Mouse (Mus musculus): ENCODE measurements around the gene Josd1.
A peak's percentile ranks its signal among the peaks of the same experiment; 100 is the strongest.

Gene Josd1

DNA sequence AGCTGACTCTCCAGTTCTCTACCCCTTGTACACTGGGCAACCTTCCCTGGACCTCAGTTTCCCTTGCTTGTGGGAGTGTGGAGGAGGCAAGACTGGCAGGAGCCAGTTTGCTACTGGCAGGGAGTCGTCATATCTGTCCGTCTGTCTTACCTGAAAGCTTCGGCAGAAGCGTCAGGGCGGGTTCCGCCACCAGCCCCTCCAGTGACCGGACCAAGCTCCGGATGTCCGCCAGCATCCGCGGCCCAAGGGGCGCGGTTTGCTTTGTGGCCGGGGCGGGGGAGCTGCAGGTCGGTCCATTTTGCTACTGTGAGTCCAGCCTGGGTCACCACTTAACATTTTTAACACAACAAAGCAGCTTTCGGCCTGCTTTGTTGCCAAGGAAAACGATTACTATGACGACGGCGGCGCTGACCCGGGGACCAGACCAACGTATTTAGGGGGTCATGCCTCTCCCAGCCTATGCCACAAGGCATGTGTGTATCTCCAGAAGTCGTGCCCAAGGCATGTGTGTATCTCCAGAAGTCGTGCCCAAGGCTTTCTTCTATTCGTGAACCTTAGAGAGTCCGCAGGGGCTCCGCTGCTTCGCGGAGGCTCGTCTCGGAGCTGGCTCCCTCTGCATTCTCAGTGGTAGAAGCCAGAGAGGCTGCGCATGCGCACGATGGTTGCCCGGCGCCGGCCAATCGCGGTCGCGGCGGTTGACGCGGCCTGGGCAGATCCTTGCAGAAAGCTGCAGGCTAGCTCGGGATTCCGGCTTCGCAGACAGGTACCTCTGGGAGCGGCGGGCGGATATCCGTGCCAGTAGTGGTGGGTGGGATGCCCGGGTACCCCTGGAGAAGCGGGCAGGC is 29.0 kb downstream of the Josd1 start, which contains the start of the genes Fam227a and Cby1:
Gene Fam227a (minus strand): TSS at position 426 of the 845 bp plus-strand sequence.
Gene Cby1 (plus strand): TSS at position 669 of the 845 bp plus-strand sequence.
- DNase-seq (ENCODE audit: low spot score in 2 of 2): peak; percentile 93 to 94

DNA sequence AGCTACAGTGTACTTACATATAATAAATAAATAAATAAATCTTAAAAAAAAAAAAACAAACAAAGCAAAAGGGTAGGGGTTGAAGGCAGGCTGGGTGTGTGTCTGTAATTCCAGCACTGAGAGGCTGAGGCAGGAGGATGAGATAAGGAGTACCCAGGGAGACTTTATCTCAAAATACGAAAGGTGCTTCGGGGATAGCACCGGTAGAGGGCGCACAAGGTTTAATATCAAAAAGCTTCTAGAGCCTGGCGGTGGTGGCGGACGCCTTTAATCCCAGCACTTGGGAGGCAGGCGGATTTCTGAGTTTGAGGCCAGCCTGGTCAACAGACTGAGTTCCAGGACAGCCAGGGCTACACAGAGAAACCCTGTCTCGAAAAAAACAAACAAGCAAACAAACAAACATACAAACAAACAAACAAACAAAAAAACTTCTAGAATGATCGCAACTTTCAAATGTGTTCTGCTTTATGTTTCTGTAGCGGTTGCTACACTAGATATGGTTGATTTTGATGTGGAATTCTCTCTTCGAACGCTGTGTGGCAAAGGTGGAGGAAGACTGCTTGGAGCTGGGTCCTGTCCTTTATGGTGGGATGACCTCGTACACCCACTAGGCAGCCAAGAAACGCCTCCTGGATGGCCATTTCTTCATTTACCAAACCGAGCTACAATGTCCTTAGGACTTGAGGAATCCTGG is 29.7 kb downstream of the Josd1 start:
- DNase-seq (ENCODE audit: low spot score in 2 of 2): peak; percentile 60 to 81

DNA sequence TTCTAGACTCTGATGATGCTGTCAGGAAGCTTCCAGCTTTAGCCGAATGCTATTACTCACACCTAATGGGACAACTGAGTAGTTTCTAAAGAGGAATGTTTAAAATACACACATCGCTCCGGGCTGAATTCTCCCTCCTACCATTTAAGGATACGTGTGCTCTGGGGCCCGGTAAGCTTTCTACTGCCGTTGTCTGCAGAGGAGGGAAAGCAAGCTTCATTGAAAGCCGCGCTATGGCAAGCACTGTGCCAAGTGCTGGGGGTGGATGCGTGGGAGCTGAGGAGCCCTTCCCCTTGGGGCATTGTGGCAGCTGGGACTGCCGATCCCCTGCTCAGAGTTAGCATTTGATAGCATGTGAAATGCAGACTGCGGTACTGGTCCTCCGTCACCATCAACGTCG is 31.3 kb downstream of the Josd1 start:
- no peak for DNase-seq (ENCODE audit: low spot score in 2 of 2)

DNA sequence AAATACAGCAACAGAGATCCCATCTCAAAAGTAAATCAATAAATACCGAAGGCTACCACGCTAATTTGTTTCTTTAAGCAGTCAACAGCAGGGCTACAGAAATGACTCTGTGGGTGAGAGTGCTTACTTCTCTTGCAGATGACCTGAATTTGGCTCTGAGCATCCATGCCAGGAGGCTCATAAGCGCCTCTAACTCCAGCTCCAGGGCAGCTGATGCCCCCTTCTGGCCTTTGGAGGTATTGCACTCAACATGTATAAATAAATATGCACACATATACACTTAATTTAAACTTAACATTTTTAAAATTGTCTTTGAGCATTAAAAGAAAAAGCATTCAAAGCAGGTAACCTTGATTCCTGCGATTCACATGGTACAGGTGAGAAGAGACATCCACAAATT is 36.2 kb downstream of the Josd1 start:
- DNase-seq (ENCODE audit: low spot score in 2 of 2): no peak

DNA sequence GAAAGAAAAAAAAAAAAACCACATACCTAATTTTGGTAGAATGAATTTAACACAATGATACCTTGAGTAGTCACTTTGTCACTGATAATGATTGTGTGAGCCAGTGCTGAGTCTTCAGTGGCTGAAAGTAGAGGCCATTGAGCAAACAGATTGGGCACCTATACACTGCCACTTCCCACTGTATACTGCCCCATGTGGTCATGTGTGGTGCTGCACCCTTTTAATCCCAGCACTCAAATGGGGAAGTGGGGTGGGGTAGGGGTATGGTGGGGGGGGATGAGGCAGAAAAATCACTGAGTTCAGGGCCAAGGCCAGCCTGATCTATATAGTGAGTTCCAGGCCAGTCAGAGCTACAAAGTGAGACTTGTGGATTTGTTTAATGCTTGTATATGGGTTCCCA is 37.1 kb downstream of the Josd1 start:
- no peak for DNase-seq (ENCODE audit: low spot score in 2 of 2)

DNA sequence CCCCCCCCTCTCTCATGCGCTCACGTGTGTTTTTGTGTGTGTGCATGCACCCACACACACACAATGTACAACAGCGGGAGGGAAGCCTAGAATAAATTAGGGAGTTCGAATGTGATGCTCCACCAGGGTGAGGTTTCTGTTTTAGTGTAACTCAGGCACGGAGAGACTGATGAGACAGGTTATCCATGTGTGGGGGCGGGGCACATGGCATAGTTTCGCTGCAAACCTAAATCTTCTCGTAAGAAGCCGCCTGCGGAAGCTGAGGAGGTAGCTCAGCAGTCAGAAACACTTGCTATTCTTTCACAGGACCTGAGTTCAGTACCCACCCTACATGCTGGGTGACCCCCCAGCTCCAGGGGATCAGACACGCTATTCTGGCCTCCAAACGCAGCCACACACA is 39.6 kb downstream of the Josd1 start:
- no peak for DNase-seq (ENCODE audit: low spot score in 2 of 2)

DNA sequence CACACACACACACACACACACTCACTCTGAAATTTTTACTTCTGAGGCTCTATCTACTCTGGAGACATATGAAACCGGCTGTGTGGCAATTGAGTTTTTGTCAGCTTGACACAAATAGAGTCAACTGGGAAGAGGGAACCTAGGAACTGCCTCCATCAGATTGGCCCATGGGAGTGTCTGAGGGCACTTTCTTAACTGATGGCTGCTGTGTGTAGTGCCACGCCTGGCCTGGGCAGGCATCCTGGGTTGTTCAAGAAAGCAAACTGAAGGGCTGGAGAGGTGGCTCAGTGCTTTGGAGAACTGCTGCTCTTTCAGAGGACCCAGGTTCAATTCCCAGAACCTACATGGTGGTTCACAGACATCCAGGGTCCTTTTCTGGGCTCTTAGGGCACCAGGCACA is 42.2 kb downstream of the Josd1 start:
- DNase-seq (ENCODE audit: low spot score in 2 of 2): no peak

DNA sequence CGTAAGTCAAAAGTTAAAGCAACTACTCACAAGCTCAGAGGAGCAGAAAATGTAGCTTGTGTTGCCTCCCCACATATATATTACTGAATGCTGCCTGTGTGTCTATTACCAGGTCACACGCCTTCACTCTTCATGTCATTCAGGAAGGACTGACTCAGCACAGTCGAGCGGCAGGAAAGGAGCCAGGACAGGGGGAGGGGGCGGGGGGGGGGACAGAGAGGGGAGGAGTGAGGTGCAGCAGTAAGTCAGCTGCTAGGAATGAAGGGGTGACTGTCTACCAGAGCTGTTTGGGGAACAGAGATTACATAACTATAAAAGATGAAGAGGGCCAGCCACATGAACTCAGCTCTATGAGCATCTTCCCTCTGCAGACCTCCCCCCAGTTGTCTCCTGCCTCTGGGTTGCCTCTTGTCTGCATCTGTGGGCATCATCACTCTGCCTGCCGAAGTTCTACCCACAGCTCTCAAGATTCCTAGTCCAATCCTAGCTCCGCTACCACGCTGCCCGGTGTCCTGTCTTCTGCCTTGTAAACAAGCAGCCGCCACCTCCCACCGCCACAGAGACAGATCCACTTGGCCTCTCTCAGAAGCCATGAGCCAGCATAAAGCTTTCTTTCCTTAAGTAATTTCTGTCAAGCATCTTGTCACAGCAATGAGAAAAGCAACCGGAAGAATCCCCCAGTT is 46.4 kb downstream of the Josd1 start:
- no peak for DNase-seq (ENCODE audit: low spot score in 2 of 2)

DNA sequence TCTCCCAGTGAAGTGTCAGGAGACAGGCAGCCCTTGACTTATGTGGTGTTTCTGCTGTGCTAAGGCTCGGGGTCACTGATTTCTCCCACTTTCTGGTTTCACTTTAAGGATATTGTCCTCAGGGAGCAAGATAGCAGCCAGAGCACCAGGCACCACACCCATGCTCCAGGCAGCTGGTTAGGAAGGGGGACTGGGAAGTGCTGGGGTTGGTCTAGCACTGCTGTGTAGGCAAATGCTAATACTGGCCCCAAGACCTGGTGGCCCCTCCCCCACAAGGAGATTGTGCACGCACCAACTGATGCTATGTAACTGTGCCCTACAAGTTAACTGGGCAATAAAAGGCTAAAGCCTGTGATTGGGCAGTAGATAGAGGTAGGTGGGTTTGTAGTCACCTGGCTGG is 57.2 kb downstream of the Josd1 start:
- DNase-seq (ENCODE audit: low spot score in 2 of 2): no peak

Data from heart, adult 9 months (tissue).